ENCODE assay signal across 7 mouse cellular contexts in genomic region chr19:6067724-6068415, GRCm38 (mm10). TPM values are rescaled to one million over a fixed set of nuclear protein-coding genes. Genes with fewer than 3 reads are reported as not detected.
A peak's percentile ranks its signal among the peaks of the same experiment; 100 is the strongest.
DNase-seq lines count a peak whose midpoint lies in the region; ATAC-seq lines count a peak whose summit lies in the region.

TSS of gene Tm7sf2 (minus strand) at chr19:6068373.

- H3K27ac ChIP-seq in intestine, embryonic 15.5 days, result peak within 1 kb of the TSS; percentile 76

- peak within 1 kb of the TSS; percentile 48 for H3K4me3 ChIP-seq in intestine, embryonic 15.5 days (replicated peaks)

- ATAC-seq in intestine, embryonic 15.5 days, result peak; percentile 97

- H3K9ac ChIP-seq in intestine, embryonic 15.5 days, result peak within 1 kb of the TSS; percentile 54

- H3K4me1 ChIP-seq in intestine, embryonic 15.5 days (replicated peaks), result peaks cover 21% of the 10 kb centered on the region

- H3K36me3 ChIP-seq in intestine, embryonic 15.5 days, result peaks cover 26% of the 10 kb centered on the region

- intact Hi-C loops in gastrocnemius, postnatal 36 days (cut with DNase I), result no loop called here
- intact Hi-C loops in left cerebral cortex, postnatal 25 days (cut with DNase I), result loop anchor here (5.0 kb wide), 1 partner anchor 49 kb away; the partner anchor contains the start of gene Sac3d1

- H3K4me2 ChIP-seq in intestine, embryonic 15.5 days (replicated peaks), result peak within 1 kb of the TSS; percentile 92

- 7% methylated on average over 33 of the region's 33 CpGs for WGBS in intestine, embryonic 15.5 days

- peak; percentile 96 for DNase-seq in adrenal gland, adult 2 months
- peak; percentile 96 for DNase-seq in embryo, embryonic 11 days
- peak; percentile 83 to 87 for DNase-seq in gastrocnemius, postnatal 36 days
- DNase-seq in left cerebral cortex, postnatal 25 days (ENCODE audit: low spot score in 2 of 2), result peak; percentile 82 to 91
- DNase-seq in mesoderm, embryonic 11.5 days (ENCODE audit: low read depth, low spot score), result peak; percentile 94
- DNase-seq in skeletal muscle tissue, adult 2 months (ENCODE audit: low read depth, low spot score), result peak; percentile 82

- H3K9me3 ChIP-seq in intestine, embryonic 15.5 days, result no peaks in the 10 kb centered on the region

- no peaks in the 10 kb centered on the region for H3K27me3 ChIP-seq in intestine, embryonic 15.5 days (replicated peaks)

RNA-seq across cellular contexts. Expression of gene Tm7sf2, which starts in this region (rescaled TPM):
- total RNA-seq in adrenal gland, adult 2 months (2021), result 10 to 100 TPM; 22.0 to 48.3 TPM
- polyA plus RNA-seq in adrenal gland, adult 2 months (2012; rRNA removed), result 91.9 and 126 TPM in 2 replicates
- 1 to 10 TPM; 4.9 to 5.1 TPM for total RNA-seq in gastrocnemius, postnatal 36 days (2021)
- 34.8 and 34.9 TPM in 2 replicates for polyA plus RNA-seq in intestine, embryonic 15.5 days (2015; fragmentation: Nextera tagmentation; extraction: Ambion mirVana)
- total RNA-seq in left cerebral cortex, postnatal 25 days (2021), result 10 to 100 TPM; 24.9 to 25.2 TPM

Comparison
In these comparisons a context has a peak if more than half of its experiments do, and no peak if none do; other contexts are left out.
1. Peak in every context shown above with its lines: DNase-seq, ATAC-seq, H3K4me3 ChIP-seq and H3K27ac ChIP-seq.